Mouse (Mus musculus) kidney, adult 8-10 months (tissue): ENCODE results near the gene Ndufb2.

Experiments
- DNase-seq, 2 experiments: peaks; one replicate each; pipeline ENCODE4 v3.0.0; 2022

Ndufb2 gene

DNA sequence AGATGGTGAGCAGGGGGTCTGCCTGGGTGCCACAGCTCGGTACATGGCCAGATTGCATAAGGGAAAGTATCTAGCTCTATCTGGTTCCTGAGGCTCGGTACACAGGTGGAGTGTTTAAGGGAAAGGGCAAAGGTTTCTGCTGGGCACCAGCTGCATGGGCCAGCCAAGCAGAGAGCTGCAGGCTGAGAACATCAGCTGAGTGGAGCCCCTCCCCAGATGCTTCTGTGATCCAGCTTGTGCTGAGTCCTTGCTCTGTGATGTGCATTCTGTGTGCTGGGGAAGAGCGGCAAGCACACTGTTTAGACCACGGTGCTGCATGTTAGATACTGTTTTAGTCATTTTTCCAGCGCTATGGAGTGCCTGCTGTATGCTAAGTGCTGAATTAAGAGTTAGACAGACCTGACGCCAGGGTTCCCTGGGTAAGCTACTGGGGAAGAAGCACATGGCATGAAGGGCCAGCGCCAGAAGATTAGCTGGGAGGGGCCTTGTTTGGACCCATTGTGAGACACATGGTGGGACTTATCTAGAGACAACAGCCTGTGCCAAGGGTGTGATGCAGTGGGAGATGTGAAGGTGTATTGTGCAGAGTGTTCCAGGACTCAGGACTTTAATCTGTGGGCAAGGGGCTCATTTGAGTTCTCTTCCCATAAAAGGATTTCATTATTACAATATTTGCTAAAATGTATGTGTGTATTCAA, 11.1 kb upstream of the Ndufb2 start:
- DNase-seq: no peak

DNA sequence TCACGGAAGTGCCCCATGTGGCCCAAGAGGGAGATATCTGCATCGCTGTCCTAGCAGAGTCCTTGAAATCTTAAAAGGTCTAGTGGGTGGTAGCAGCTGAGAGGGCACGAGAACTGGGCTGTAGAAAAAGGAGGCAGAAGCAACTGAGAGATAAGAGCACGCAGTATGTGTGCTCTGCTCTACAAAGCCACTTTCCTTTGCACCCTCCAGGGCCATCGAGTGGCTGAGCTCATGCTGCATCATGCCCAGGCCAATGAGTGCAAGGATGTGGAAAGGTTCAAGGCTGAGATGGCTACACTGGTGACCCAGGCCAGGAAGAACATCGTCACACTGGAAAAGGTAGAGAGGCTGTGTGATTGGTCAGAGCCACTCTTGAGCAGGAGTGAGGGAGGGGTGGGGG, 6.9 kb upstream of the Ndufb2 start, which contains the start of gene Gm42420:
Gene Gm42420 (plus strand): TSS at position 237 of the 400 bp plus-strand sequence.
- DNase-seq: no peak

DNA sequence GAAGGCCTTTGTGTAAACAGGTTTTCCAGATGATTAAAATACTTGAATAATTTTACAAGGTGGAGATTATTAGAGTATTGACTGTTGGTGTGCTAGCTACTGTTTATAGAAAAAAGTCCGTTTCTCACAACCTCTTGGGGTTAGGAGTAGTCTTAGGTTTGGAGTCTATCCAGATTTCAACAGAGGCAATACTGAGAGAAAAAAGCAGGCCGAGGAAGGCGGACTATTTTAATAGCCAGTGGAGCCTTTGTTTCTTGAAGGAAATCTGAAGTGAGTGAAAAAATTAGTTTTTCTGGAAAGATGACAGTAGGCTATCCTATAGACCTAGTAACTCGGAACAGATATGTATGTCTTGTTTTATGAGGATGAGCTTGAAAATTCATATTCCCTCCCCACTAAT, 893 bp upstream of the Ndufb2 start:
- no peak for DNase-seq

DNA sequence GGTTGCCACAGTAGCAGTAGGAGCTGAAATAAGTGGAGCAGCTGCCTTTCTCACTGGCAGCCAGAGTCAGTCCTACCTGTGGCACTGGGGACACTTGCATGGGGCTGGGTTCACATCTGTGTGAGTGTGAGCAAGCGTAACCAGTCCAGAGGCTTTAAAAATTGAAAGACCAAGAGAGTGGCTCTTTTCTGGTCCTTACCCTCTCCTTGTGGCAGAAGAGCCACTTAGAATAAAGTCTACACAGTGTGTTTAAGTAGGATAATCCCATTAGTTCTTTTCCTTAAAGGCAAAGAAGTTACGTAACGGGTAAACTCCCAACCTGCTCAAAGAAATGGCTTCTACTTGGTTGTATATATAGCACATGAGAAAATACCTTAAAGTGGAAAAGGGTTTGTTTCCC, 8.5 kb downstream of the Ndufb2 start:
- no peak for DNase-seq

DNA sequence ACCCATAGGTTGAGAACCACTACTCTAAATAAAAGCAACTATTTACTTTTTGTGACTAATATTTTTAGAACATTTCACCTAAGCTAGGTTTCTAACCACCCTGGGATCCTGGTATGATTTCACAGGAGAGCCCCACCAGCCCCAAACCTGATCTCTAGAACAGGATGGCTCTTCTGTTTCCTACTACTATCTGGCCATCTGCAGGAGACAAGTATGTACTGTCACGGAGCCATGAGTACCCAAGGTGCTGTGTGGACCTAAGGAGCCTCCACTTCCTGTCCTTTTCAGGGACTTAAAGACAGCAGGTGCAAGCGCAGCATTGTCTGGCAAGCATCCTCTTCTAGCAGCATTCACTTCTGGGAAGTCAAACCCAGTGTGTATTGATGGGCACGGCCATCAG, 9.5 kb downstream of the Ndufb2 start:
- no peak for DNase-seq

DNA sequence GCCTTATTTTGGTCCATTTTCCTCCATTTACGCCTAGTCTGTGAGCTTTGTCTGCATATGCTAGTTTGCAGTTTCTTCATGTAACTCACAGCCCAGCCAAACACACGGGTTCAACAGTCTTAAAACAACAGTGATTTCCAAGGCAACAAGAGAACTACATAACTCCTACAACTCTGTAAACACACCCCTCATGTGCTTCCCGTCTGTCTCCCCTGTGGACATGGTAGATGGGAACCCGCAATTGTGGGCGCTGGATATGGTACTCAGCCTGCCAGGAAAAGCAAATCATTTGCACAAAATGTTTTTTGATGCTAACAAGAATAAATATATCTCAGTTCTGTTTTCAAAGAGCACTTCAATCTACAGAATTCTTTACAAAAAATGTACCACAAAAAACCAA, 12.2 kb downstream of the Ndufb2 start:
- no peak for DNase-seq

DNA sequence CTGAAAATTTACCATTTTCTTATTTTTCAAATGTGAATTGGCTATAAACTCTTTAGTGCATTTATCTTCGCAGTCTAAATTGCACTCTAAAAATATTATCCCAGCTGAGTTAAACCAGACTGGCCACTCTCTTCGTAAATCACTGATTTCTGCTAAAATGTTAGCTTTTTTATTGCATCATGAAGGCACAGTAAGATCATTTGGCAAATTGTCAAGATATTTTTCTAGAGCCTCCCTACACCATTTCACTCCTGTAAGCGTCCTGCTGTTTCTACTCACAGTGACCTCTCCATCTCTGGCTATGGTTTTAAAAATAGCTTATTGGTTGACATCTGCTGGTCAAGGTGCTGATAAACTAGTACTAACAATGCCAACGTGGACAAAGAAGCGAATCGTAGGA, 13.7 kb downstream of the Ndufb2 start:
- no peak for DNase-seq

DNA sequence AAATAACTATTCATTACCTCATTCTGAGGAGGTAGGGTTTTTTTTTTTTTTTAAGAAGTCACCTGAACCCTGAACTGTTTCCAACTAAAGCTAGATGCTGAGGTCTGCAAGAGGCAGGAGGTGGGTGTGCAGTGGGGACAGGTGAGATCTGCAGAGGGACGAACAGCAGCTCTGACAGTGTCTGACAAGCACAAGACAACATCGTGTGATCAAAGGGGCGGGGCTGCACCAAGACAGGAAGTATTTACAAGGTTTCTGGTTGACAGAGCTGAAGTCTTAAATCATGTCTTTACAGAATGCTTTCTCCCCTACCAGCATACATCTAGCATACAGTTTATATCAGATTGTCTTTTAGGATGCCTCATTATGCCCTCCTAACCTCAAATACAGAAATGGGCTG, 14.5 kb downstream of the Ndufb2 start:
- peak in 1 of 2 experiments; percentile 14 for DNase-seq

DNA sequence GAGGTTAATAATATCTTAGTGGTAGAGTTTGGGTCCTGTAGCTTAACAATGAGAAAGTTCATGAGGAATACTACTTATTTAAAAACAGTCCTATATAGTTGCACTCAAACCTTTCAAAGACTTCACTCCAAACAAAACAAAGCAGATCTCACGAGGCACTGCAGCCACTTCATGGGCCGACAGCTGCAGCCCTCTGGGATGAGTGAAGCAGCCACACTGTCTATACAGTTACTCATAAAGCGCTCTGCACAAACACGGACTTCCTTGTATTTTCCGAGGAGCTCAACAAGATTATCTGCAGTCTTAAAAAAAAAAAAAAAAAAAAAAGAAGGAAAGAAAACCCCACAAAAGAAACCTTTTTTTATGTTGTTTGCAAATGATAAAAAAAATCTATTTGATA, 15.0 kb downstream of the Ndufb2 start:
- no peak for DNase-seq

DNA sequence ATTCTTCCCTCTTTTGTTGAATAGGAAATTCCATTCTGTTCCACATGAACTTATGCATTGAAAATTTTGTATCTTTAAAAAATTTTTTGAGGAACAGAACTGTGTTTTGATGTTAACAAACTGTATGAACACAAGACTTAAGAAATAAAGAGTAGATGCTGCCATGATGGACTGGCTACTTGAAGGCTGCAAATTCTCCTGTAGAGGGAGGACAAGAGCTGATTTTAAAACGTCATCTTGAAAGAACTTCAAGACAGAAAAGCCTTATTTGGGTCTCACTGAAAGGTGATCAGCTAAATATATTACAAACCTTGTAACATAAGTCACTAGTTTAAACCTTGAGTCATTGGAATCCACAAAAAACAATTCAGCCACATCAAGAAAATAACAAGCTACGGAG, 17.8 kb downstream of the Ndufb2 start:
- DNase-seq: no peak

DNA sequence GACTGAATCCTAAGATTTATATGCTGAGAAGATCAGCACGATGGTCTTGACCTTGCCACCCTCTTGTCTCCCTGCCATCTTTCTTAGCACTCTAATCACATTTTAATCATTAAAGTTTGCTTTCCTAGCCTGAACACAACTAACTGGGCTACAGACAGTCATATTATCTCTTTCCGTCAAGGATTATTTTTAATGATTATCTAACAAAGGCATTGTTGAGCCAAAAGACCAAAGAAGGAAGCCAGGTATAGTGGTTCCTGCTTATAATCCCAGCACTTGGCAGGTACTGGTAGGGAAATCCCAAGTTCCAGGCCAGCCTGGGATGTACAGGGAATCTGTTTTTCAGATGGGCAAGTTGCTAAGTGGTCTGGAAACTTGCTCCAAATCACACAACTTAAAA, 18.9 kb downstream of the Ndufb2 start:
- peak; percentile 15 to 19 for DNase-seq
